Mouse (Mus musculus) hindbrain, postnatal 0 days (tissue): ENCODE results near the gene Gorasp2. TPM values are rescaled to one million over a fixed set of nuclear protein-coding genes. Genes with fewer than 3 reads are reported as not detected.

Experiments used
- ATAC-seq: fragments of 200-750 bp; cut with Nextera tagmentation; 2 replicates; pipeline ENCODE4 v1.8.0; 2017; ENCODE audit warnings: mild to moderate bottlenecking, moderate TSS enrichment, moderate library complexity
- DNase-seq: peaks from one replicate; pipeline ENCODE4 v3.0.0-alpha.2; 2015; ENCODE audit warnings: low spot score
- H3K27ac ChIP-seq: fragments of 300-500 bp; sonication (generic); 2 replicates; pipeline ENCODE4 v1.5.1; 2014; ENCODE audit warnings: mild to moderate bottlenecking
- H3K27me3 ChIP-seq: fragments of 300-500 bp; sonication (generic); 2 replicates; pipeline ENCODE4 v1.6.1; 2014; ENCODE audit warnings: low read length, mixed read lengths; ENCODE audit not compliant: insufficient read depth
- H3K36me3 ChIP-seq: fragments of 300-500 bp; sonication (generic); 2 replicates; pipeline ENCODE4 v1.6.1; 2014; ENCODE audit warnings: low read length, mixed read lengths; ENCODE audit not compliant: insufficient read depth
- H3K4me1 ChIP-seq: fragments of 300-500 bp; sonication (generic); 2 replicates; pipeline ENCODE4 v1.6.1; 2014; ENCODE audit warnings: antibody characterized with exemption, low read length, mixed read lengths; ENCODE audit not compliant: insufficient read depth
- H3K4me2 ChIP-seq: fragments of 300-500 bp; sonication (generic); 2 replicates; pipeline ENCODE4 v1.6.1; 2014; ENCODE audit warnings: low read depth, mild to moderate bottlenecking, low read length, moderate library complexity, mixed read lengths
- H3K4me3 ChIP-seq: fragments of 300-500 bp; sonication (generic); 2 replicates; pipeline ENCODE4 v1.5.1; 2014; ENCODE audit warnings: low read length
- H3K9ac ChIP-seq: fragments of 300-500 bp; sonication (generic); replicated peaks from 2 replicates; pipeline ENCODE4 v1.6.1; 2014; ENCODE audit warnings: mild to moderate bottlenecking, low read length, moderate library complexity, mixed read lengths
- H3K9me3 ChIP-seq: fragments of 300-500 bp; sonication (generic); 2 replicates; pipeline ENCODE4 v1.6.1; 2016; ENCODE audit warnings: low read length, mixed read lengths
- CTCF ChIP-seq: IDR thresholded peaks from 2 replicates; pipeline ENCODE4 v1.5.1; 2016; ENCODE audit warnings: antibody characterized with exemption, control low read depth, low read depth
- WGBS: fragments of 180-500 bp; shearing (Covaris S2); extraction: QIAGEN DNeasy Blood & Tissue Kit; methylation state at CpG from one replicate; pipeline ENCODE4 v1.1.7; 2014; 5-methylcytosine and 5-hydroxymethylcytosine counted together
- polyA plus RNA-seq: library from polyadenylated mRNA; unstranded; fragments of >200 nt; fragmentation: Nextera tagmentation; extraction: Ambion mirVana; gene quantifications from 2 replicates; pipeline ENCODE4 v1.2.1, GENCODE M21; 2015
- total RNA-seq: library from RNA; depleted of rRNA; stranded (reverse); fragments of >200 nt; gene quantifications from 2 replicates; pipeline ENCODE4 v1.2.3, GENCODE M21; 2014; rRNA removed

Gene Gorasp2
- total and polyA plus RNA-seq, 2 experiments from 2014 or later: 84.0 to 144 TPM

DNA sequence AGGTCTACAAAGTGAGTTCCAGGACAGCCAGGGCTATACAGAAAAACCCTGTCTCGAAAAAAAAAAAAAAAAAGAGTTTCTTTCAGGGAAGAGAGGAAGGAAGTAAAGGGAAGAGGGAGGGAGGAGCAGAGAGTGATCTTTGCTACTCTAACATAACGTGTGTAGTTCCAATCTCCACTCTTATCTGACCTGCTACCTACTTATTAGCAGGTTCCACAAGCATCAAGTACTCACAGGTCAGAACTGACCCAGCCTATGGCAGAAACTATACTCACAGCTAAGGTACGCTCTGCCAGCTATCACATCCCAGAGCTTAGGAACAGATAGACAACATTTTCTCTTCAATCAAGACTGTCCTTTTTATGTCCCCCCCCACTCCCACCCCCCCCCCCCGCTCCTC lies 74.2 kb downstream of the Gorasp2 start:
- H3K4me1 ChIP-seq: no peaks in the 10 kb centered on the region
- DNase-seq: no peak
- no peak for ATAC-seq
- no peak for TF ChIP-seq CTCF
- H3K9me3 ChIP-seq: no peaks in the 10 kb centered on the region
- no peak overlapping the region for H3K9ac ChIP-seq
- H3K27ac ChIP-seq: no peak overlapping the region
- H3K4me2 ChIP-seq: no peak overlapping the region
- no peak overlapping the region for H3K4me3 ChIP-seq
- 0 out of 2 replicates have a peak, but pooled peaks cover 5% of the 10 kb centered on the region for H3K36me3 ChIP-seq
- 76% methylated on average over 4 of the region's 4 CpGs for WGBS
- H3K27me3 ChIP-seq: no peaks in the 10 kb centered on the region

DNA sequence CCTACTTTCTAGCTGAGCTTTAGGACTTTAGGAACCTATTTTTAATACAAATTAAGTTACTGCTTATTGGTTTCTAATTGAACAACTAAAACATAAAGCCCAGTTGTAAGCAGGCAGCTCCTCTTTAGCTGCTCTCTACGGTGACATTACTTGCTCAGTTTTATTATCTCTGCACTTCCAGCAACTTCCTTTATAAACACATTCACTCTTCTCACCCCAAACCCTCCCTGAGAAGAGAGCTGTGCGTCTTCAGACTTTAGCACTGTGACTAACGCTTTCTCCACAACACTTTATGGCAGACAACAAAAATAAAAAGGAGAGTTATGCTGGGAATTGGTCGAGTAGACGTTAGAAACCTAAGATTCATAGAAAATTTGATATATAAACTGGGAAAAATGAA lies 74.6 kb downstream of the Gorasp2 start:
- H3K27me3 ChIP-seq: no peaks in the 10 kb centered on the region
- H3K4me2 ChIP-seq: no peak overlapping the region
- H3K9ac ChIP-seq: no peak overlapping the region
- no peak for TF ChIP-seq CTCF
- 72% methylated on average over 5 of the region's 5 CpGs for WGBS
- peak; percentile 4 for DNase-seq
- no peaks in the 10 kb centered on the region for H3K9me3 ChIP-seq
- no peak overlapping the region for H3K27ac ChIP-seq
- no peak overlapping the region for H3K4me3 ChIP-seq
- no peaks in the 10 kb centered on the region for H3K4me1 ChIP-seq
- 0 out of 2 replicates have a peak, but pooled peaks cover 5% of the 10 kb centered on the region for H3K36me3 ChIP-seq
- ATAC-seq: no peak

DNA sequence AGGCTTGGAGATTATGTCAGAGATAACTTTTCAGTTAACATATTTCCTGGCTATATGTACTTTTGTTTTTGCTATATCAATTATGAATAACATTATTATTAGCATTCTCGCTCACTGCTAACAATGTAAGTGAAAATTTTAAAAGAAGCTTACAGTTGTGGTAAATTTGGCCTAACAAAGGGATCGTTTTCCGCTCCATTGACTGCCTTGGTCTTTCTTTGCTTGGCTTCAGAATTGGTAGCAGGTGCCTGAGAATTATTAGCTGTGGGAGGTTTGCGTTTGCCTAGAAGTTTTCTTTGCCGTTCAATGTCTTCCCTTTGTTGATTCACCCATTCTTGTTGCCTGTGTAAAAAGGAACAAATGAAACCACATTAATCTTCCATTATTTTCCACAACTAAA lies 80.5 kb downstream of the Gorasp2 start:
- Histone ChIP-seq H3K4me3 (no peak overlapping the region), H3K36me3 (peaks cover 19% of the 10 kb centered on the region; the same call in 1 of the 2 replicates), H3K4me1 (no peaks in the 10 kb centered on the region), H3K27ac (no peak overlapping the region), H3K9ac (no peak overlapping the region), H3K9me3 (no peaks in the 10 kb centered on the region), H3K27me3 (no peaks in the 10 kb centered on the region), H3K4me2 (no peak overlapping the region)
- ATAC-seq (no peak), DNase-seq (no peak)
- no peak for TF ChIP-seq CTCF
- WGBS: 36% methylated on average over 5 of the region's 5 CpGs

DNA sequence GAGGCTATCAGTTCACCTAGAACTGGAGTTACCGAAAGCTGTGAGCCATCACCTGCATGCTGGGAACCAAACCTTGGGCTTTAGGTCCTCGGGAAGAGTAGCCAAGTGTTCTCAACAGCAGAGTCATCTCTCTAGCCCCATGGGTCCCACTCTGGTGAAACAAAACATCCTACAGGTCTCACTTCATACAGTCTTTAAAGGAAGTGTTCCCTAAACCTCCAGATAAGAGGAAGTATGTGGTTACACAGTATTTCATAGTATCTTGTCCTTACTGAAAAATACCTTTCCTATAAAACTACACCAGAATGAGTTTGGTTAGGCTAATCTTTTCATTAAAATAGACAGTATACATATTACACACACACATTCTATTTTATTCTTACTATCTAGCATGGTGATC lies 81.2 kb downstream of the Gorasp2 start:
- Histone ChIP-seq H3K4me2 (no peak overlapping the region), H3K4me1 (no peaks in the 10 kb centered on the region), H3K9ac (no peak overlapping the region), H3K9me3 (no peaks in the 10 kb centered on the region), H3K27me3 (no peaks in the 10 kb centered on the region), H3K36me3 (peaks cover 19% of the 10 kb centered on the region; the same call in 1 of the 2 replicates), H3K27ac (no peak overlapping the region), H3K4me3 (no peak overlapping the region)
- DNase-seq (no peak), ATAC-seq (no peak)
- WGBS: 75% methylated on average over 2 of the region's 2 CpGs
- TF ChIP-seq CTCF: no peak

DNA sequence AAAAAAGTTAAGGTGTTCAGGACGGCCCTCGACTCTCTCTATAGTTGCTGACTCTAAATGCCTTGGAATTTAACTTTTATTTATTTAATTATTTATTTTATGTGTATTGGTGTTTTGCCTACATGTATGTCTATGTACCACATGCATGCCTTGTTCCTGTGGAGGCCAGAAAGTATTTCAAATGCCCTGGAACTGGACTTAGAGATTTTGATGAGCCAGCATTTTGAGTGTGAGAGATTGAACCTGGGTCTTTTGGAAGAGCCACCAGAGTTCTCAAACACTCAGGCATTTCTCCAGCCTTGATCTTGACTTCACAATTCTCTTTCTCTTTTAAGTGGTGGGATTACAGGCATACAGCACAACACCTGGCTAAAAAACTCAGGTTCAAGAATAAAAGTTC lies 90.3 kb downstream of the Gorasp2 start:
- DNase-seq (no peak), ATAC-seq (no peak)
- H3K9ac ChIP-seq: no peak overlapping the region
- peaks cover 10% of the 10 kb centered on the region; the same call in 1 of the 2 replicates for H3K36me3 ChIP-seq
- H3K27me3 ChIP-seq: no peaks in the 10 kb centered on the region
- H3K9me3 ChIP-seq: no peaks in the 10 kb centered on the region
- 94% methylated on average over 2 of the region's 2 CpGs for WGBS
- H3K4me1 ChIP-seq: no peaks in the 10 kb centered on the region
- H3K27ac ChIP-seq: no peak overlapping the region
- H3K4me3 ChIP-seq: no peak overlapping the region
- no peak for TF ChIP-seq CTCF
- no peak overlapping the region for H3K4me2 ChIP-seq

DNA sequence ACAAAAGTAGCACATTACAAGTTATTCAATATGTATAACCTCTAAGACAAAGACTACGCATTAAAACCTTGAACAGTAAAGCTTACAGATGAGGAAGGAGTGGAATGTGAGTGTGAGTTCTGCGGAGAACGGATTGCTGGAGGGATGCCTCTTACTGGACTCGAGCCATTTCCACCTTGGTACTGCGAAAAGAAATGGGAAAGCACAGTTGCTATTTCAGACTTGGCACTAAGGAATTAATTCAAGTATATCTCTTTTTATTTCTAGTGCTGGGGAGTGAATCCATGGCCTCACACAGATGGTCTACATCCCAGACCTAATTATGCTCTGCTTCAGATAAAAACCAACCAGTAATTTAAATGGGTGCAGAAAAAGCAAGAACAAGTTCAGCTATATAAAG lies 90.8 kb downstream of the Gorasp2 start:
- 93% methylated on average over 5 of the region's 5 CpGs for WGBS
- H3K4me1 ChIP-seq: no peaks in the 10 kb centered on the region
- no peak overlapping the region for H3K27ac ChIP-seq
- TF ChIP-seq CTCF: no peak
- H3K9me3 ChIP-seq: no peaks in the 10 kb centered on the region
- H3K9ac ChIP-seq: no peak overlapping the region
- H3K4me2 ChIP-seq: no peak overlapping the region
- DNase-seq (no peak), ATAC-seq (no peak)
- H3K4me3 ChIP-seq: no peak overlapping the region
- no peaks in the 10 kb centered on the region for H3K27me3 ChIP-seq
- H3K36me3 ChIP-seq: peaks cover 8% of the 10 kb centered on the region; the same call in 1 of the 2 replicates

Other genes starting within 250 kb of the Gorasp2 start
- gene Sp5, start 186.7 kb upstream of the Gorasp2 start, total RNA-seq: 14.8 and 28.2 TPM in 2 replicates
- gene Sp5, start 186.7 kb upstream of the Gorasp2 start, polyA plus RNA-seq: 13.2 and 14.0 TPM in 2 replicates
- 0.43 and 1.8 TPM in 2 replicates for gene Erich2, start 152.8 kb upstream of the Gorasp2 start, total RNA-seq
- gene Erich2, start 152.8 kb upstream of the Gorasp2 start, polyA plus RNA-seq: 6.3 and 7.1 TPM in 2 replicates
- gene Gad1, start 108.5 kb upstream of the Gorasp2 start, total RNA-seq: 106 and 113 TPM in 2 replicates
- gene Gad1, start 108.5 kb upstream of the Gorasp2 start, polyA plus RNA-seq: 108 and 113 TPM in 2 replicates
- 0.47 and 0.58 TPM in 2 replicates for gene Gm26558, start 532 bp downstream of the Gorasp2 start, total RNA-seq
- gene Gm26558, start 532 bp downstream of the Gorasp2 start, polyA plus RNA-seq: 3.4 and 4.8 TPM in 2 replicates
- 17.3 and 22.8 TPM in 2 replicates for gene Tlk1, start 164.2 kb downstream of the Gorasp2 start, total RNA-seq
- gene Tlk1, start 164.2 kb downstream of the Gorasp2 start, polyA plus RNA-seq: 23.8 and 27.0 TPM in 2 replicates